Mouse (Mus musculus): ENCODE results near the gene Optn.
A peak's percentile ranks its signal among the peaks of the same experiment; 100 is the strongest.

DNA sequence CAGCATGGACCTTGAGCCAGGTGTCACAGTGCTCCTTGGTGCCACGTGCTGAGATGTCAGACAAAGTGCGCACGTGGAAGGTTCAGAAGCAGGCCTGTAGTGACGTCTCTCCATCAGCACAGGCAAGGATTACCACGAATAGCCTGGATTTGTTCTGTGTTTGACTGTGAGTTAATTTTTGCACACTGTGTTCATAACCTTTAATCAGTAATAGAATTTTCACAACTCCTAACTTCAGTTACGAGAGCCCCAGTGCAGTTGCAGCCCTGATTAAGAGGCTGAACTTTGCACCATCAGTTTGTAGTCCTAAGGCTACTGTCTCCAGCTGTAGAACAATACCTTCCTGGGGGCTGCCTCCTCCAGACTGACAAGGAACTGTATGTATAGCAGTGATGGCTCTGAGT lies 67.4 kb downstream of the Optn start:
- TF ChIP-seq CTCF (IDR thresholded peaks at IDR 0.05; ENCODE audit: low read depth) (no peak), EP300 (IDR thresholded peaks at IDR 0.05; ENCODE audit: low read depth) (peak; percentile 58)
